Mouse (Mus musculus): ENCODE data around the gene Tctn1. TPM values are rescaled to one million over a fixed set of nuclear protein-coding genes. Genes with fewer than 3 reads are reported as not detected.

Tctn1 gene
- 1.6 and 1.9 TPM in 2 replicates for total RNA-seq (2014; rRNA removed)
- polyA plus RNA-seq (2012; rRNA removed), result 3.5 and 5.9 TPM in 2 replicates

DNA sequence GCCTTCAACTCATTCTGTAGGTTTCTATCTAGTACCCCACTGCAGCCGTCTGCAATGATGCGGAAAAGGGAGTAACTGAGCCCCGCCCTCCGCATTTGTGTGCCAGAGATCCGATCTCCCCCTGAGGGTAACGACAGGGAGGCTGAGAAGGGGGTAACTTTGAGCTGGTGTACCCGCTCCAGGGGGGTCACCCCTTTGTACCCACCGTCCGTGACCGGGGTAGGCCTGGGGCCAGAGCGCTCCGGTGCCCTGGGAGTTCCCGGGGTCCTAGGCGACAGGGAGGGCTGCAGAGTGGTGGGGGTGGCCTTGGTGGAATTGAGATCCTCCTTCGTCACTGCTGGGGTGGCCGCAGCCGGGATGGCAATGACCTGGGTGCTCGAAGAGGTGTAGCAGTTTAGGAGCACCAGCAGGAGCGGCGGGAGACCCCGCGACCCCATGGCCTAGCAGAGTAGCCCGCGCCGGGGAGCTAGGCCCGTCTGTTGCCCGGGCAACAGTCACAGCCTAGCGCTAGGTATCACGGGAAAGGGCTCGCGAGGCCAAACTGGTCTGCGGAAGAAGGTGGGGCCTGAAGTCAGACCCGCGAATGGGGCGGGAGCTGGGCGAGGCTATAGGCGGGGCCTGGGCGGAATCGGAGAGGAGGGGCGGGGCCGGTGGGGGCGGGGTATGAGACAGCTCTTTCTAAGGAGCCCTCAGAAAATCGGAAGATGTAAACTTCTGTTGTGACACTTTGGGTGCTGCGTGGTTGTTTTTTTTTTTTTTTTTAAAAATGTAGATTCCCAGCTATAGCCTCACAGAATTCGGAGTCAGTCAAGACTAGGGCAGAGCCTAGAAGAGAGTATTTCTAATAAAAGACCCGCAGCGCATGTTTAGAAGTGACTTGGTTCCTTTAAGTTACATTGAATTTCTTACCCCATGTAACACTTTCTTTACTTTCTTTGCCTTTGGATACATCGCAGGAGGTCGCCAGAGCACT, at the start of gene Tctn1:
Tctn1 (minus strand) TSS at position 528 of the 973 bp plus-strand sequence.
- TF ChIP-seq POLR2A (IDR thresholded peaks at IDR 0.05; ENCODE audit: extremely low read depth, insufficient read depth, low read length), result no peak
- no peak for TF ChIP-seq CTCF (IDR thresholded peaks at IDR 0.05; ENCODE audit: low read depth, low read length)
- Histone ChIP-seq H3K36me3 (ENCODE audit: control insufficient read depth, insufficient read depth, low read length) (no peaks in the 10 kb centered on the region), H3K27ac (replicated peaks; ENCODE audit: insufficient read depth, low read depth, low read length) (no peak within 1 kb of the TSS), H3K9ac (ENCODE audit: low read depth, low read length) (peak within 1 kb of the TSS; percentile 92), H3K4me3 (ENCODE audit: insufficient read depth, low read depth, low read length) (peak within 1 kb of the TSS; percentile 97), H3K79me2 (ENCODE audit: control insufficient read depth, insufficient read depth, low read length) (peaks cover 4% of the 10 kb centered on the region; the same call in 1 of the 2 replicates), H3K27me3 (ENCODE audit: control insufficient read depth, insufficient read depth, low read length) (no peaks in the 10 kb centered on the region), H3K4me1 (ENCODE audit: control insufficient read depth, insufficient read depth, low read length) (no peaks in the 10 kb centered on the region)
- WGBS, result 2% methylated on average over 49 of the region's 49 CpGs
- DNase-seq (ENCODE audit: extremely low read depth, low read depth, low spot score), result peak; percentile 81

DNA sequence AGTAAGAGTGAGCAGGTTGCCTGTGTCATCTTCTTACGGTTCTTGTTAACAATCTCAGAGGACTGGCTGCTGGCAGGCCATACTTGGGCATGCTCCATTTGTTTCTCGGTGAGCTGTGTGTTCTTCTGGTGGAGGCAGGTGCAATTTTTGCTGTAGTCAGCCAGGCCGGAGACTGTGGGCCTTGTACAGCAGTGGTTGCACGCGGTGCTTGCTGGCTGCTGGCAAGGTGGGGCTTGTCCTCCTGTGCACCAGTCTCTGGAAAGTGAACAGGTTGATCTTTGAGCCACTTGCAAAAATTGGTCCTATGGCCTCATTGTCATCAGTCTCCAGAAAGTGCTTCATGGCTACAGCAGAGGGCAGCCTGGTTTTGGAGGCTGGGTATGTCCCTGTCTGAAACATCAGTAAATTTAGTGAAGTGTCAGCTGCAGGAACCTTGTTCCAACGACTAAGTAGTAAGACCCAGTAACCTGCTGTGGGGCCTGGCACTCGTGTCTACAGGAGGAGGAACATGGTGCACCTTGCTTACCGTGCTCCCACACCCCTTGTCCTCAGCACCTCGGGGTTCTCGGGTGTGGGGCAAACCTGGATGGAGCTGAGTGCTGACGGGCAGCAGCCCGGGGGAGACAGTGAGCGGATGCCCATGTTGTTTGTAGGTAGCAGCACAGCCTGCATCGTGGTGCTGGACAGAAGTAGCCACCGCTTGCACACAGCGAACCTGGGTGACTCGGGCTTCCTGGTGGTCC, 48.9 kb upstream of the Tctn1 start:
- Histone ChIP-seq H3K9ac (ENCODE audit: low read depth, low read length) (0 out of 2 replicates have a peak overlapping the region, but pooled peaks have one; percentile 8), H3K4me3 (ENCODE audit: insufficient read depth, low read depth, low read length) (no peak overlapping the region), H3K4me1 (ENCODE audit: control insufficient read depth, insufficient read depth, low read length) (peaks cover 25% of the 10 kb centered on the region), H3K27ac (replicated peaks; ENCODE audit: insufficient read depth, low read depth, low read length) (peak overlapping the region; percentile 11; the same call in 1 of the 2 replicates), H3K36me3 (ENCODE audit: control insufficient read depth, insufficient read depth, low read length) (peaks cover 4% of the 10 kb centered on the region; the same call in 1 of the 2 replicates), H3K27me3 (ENCODE audit: control insufficient read depth, insufficient read depth, low read length) (no peaks in the 10 kb centered on the region), H3K79me2 (ENCODE audit: control insufficient read depth, insufficient read depth, low read length) (peaks cover 8% of the 10 kb centered on the region; the same call in 1 of the 2 replicates)
- TF ChIP-seq POLR2A (IDR thresholded peaks at IDR 0.05; ENCODE audit: extremely low read depth, insufficient read depth, low read length) (no peak), CTCF (IDR thresholded peaks at IDR 0.05; ENCODE audit: low read depth, low read length) (no peak)
- 74% methylated on average over 17 of the region's 17 CpGs for WGBS
- peak; percentile 84 for DNase-seq (ENCODE audit: extremely low read depth, low read depth, low spot score)

DNA sequence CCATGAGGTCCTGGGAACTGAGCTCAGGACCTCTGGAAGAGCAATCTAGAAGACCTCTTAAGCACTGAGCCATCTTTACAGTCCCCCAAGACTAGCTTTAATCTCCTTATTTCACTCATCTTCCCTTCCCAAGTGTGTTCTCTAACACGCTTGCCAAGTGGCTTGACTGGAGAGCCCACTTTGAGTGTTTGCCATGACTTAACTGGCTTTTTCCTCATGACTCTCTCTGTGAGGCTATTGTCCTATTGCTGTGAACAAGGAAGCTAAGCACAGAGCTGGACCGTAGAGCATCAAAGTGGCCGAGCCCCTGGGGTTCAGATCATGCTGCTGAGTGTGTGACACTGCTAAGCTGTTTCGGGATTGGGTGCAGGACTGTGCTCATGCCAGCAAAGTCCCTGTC, 48.1 kb upstream of the Tctn1 start:
- TF ChIP-seq CTCF (IDR thresholded peaks at IDR 0.05; ENCODE audit: low read depth, low read length), result no peak
- 77% methylated on average over 4 of the region's 4 CpGs for WGBS
- no peaks in the 10 kb centered on the region for H3K27me3 ChIP-seq (ENCODE audit: control insufficient read depth, insufficient read depth, low read length)
- peak overlapping the region; percentile 11; the same call in 1 of the 2 replicates for H3K27ac ChIP-seq (replicated peaks; ENCODE audit: insufficient read depth, low read depth, low read length)
- peaks cover 25% of the 10 kb centered on the region for H3K4me1 ChIP-seq (ENCODE audit: control insufficient read depth, insufficient read depth, low read length)
- H3K79me2 ChIP-seq (ENCODE audit: control insufficient read depth, insufficient read depth, low read length), result peaks cover 15% of the 10 kb centered on the region
- H3K36me3 ChIP-seq (ENCODE audit: control insufficient read depth, insufficient read depth, low read length), result peaks cover 6% of the 10 kb centered on the region; the same call in 1 of the 2 replicates
- no peak for DNase-seq (ENCODE audit: extremely low read depth, low read depth, low spot score)
- no peak overlapping the region for H3K9ac ChIP-seq (ENCODE audit: low read depth, low read length)
- no peak overlapping the region for H3K4me3 ChIP-seq (ENCODE audit: insufficient read depth, low read depth, low read length)

DNA sequence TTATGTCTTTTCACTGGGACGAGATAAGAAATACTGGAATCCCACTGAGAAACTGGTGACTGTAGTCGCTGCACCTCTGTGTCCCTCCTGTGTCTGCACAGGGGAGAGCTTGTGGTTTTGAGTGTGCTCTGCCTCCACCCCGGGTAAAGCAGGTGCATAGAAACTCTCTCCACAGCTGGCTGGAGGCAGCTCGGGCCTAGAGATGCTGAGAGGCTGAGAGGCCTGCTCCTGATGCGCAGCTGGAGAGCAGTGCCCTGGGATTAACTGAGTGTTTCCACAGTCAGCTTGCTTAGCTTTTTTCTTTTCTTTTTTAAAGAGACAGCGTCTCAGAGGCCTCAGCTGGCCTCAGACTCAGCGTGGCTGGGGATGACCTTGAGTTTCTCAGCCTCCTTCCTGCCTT, 47.4 kb upstream of the Tctn1 start:
- Histone ChIP-seq H3K36me3 (ENCODE audit: control insufficient read depth, insufficient read depth, low read length) (peaks cover 6% of the 10 kb centered on the region; the same call in 1 of the 2 replicates), H3K79me2 (ENCODE audit: control insufficient read depth, insufficient read depth, low read length) (peaks cover 21% of the 10 kb centered on the region), H3K9ac (ENCODE audit: low read depth, low read length) (no peak overlapping the region), H3K27me3 (ENCODE audit: control insufficient read depth, insufficient read depth, low read length) (no peaks in the 10 kb centered on the region), H3K4me3 (ENCODE audit: insufficient read depth, low read depth, low read length) (no peak overlapping the region), H3K27ac (replicated peaks; ENCODE audit: insufficient read depth, low read depth, low read length) (no peak overlapping the region), H3K4me1 (ENCODE audit: control insufficient read depth, insufficient read depth, low read length) (peaks cover 31% of the 10 kb centered on the region)
- TF ChIP-seq CTCF (IDR thresholded peaks at IDR 0.05; ENCODE audit: low read depth, low read length) (no peak), POLR2A (IDR thresholded peaks at IDR 0.05; ENCODE audit: extremely low read depth, insufficient read depth, low read length) (no peak)
- WGBS, result 82% methylated on average over 7 of the region's 7 CpGs
- DNase-seq (ENCODE audit: extremely low read depth, low read depth, low spot score), result no peak

DNA sequence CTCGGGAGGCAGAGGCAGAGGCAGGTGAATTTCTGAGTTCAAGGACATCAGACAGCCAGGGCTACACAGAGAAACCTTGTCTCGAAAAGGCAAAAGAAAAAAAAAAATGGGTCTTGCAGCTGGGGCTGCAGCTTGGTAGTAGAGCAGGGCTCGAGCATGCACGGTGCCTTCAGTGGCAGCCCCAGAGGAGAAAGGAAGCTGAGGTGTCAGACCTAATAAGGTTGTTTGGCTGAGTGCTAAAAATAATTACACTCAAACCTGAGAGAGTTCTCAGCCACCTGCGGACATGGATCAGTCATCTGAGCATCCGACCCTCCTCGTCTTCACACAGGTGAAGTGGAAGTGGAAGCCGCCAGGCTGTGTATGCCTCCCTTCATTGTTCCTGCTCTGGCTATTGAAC, 46.4 kb upstream of the Tctn1 start:
- Histone ChIP-seq H3K9ac (ENCODE audit: low read depth, low read length) (no peak overlapping the region), H3K4me1 (ENCODE audit: control insufficient read depth, insufficient read depth, low read length) (peaks cover 32% of the 10 kb centered on the region), H3K4me3 (ENCODE audit: insufficient read depth, low read depth, low read length) (no peak overlapping the region), H3K27ac (replicated peaks; ENCODE audit: insufficient read depth, low read depth, low read length) (no peak overlapping the region), H3K36me3 (ENCODE audit: control insufficient read depth, insufficient read depth, low read length) (peaks cover 6% of the 10 kb centered on the region; the same call in 1 of the 2 replicates), H3K79me2 (ENCODE audit: control insufficient read depth, insufficient read depth, low read length) (peaks cover 18% of the 10 kb centered on the region), H3K27me3 (ENCODE audit: control insufficient read depth, insufficient read depth, low read length) (no peaks in the 10 kb centered on the region)
- no peak for TF ChIP-seq POLR2A (IDR thresholded peaks at IDR 0.05; ENCODE audit: extremely low read depth, insufficient read depth, low read length)
- TF ChIP-seq CTCF (IDR thresholded peaks at IDR 0.05; ENCODE audit: low read depth, low read length), result no peak
- 88% methylated on average over 8 of the region's 8 CpGs for WGBS
- DNase-seq (ENCODE audit: extremely low read depth, low read depth, low spot score), result no peak

Measured in liver, adult 2 months (tissue).